Mouse (Mus musculus) megakaryocyte progenitor cell, adult 5-6 weeks (primary cell): ENCODE results near the gene Bicra. TPM values are rescaled to one million over a fixed set of nuclear protein-coding genes. Genes with fewer than 3 reads are reported as not detected.

Experiments
- ATAC-seq: replicated peaks from 2 replicates; pipeline ENCODE4 v1.8.0; 2016; ENCODE audit warnings: mild to moderate bottlenecking, moderate TSS enrichment, inconsistent platforms; ENCODE audit not compliant: poor library complexity
- total RNA-seq, 2 experiments: library from RNA; stranded (forward) in 1 of 2; stranded (reverse) in 1 of 2; fragments of 157-497, 149-512 nt in 1 of 2; fragments of 200-1000 nt in 1 of 2; gene quantifications; 2 replicates each; pipeline versions ENCODE4 v1.2.3 to v1.2.4; 2015 to 2017

Gene Bicra
- total RNA-seq, 2 experiments from 2014 or later: 3.4 to 14.9 TPM

DNA sequence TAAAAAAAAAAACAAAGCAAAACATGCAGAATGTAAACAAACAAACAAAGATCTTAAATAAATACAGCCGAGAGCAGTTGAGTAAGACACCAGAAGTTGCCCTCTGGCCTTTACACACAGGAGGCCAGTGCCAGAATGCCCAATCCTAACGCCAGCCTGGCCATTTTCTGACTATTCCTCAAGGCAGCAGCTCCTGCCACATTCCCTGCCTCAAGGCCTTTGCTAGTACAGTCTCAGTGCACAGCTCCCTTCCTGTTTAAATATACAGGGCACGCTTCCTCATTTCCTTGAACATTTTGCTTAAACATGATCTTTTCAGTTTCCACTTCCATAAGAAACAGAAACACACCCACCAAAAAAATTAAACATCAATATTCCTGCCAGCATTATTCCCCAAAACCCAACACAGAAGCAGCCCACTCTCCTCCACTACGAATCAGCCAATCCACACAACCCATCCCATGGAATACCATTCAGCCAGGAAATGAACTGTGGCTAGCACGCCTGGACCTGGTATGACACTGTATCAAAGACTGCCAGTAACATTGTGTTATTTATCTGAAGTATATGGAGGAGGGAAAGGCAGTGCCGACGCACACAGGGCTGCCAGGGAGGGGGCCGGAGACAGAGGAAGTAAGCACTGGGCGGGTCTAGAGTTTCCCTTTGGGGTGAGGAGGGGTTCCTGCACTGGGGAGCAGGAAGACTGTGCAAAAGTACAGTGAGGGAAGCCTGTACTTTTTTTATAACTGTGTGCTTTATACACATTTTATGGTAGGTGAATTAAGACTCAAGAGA, 29.5 kb downstream of the Bicra start:
- ATAC-seq: peak; percentile 86

DNA sequence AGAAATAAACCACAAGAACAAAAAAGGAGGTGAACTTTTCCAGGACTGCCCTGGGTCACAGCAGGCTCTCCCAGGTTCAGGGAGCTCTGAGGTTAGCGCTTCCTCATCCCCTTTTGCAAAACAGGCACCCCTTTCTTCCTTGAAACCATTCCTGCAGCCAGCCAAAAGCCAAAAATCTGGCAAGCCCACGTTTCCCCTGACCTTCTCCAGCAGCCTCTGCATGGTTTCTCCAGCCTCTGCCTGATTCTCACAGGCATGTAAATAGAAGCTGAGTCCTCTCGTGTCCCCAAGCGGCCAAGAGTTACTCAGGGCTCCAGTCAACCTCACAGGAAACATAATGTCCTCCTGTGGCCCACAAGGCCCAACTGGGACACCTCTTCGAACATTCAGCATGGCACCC, 32.3 kb downstream of the Bicra start:
- ATAC-seq: no peak

DNA sequence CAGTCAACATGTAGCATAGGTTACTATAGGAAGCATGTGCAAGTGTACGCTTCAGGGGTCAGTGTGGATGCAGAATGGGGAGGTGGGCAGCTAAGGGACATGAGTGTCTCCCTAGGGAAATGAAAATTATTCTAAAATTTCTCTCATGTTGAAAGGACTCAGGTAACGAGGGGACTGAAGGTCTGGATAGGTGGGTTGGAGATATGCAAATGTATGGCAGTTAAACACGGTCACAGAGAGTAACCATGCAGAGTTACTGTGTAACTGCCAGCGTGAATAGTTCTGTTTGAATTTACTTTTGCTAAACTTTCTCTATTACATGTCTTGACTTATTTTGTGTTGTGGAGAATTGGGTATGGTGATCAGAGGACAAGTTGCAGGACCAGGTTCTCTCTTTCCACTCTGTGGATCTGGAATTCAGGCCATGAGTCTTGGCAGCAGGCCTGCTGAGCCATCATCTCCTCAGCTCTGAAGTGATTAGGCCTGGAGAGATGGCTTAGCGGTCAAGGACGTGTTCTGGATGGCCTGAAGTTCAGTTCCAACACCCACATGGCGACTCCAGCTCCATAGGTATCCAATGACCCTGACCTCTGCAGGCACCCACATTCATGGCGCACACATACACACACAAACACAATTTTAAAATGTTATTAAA, 33.1 kb downstream of the Bicra start:
- no peak for ATAC-seq

DNA sequence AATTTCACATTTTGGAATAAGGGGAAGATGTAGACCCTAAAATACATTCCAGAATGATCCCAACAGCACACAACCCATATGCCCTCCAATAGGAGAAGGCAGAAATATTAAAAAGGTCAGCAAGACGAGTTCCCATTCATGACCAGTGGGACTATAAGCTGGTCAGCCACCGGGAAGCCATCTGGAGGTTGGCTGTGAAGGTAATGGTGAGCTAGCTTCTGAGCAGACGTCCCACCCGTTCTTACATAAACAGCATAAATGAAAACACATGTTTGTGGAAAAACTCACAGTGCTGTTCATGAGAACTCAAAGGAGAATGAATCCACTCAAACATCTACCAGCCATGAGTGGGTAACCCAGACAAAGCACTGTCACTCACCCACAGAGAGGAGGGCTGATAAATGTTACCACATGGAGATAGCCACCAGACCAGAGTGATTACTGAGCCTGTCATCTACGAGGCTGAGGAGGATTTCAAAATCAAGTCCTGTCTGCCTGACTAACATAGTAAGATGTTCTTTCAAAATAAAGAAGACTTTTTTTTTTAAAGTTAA, 33.9 kb downstream of the Bicra start:
- ATAC-seq: no peak

DNA sequence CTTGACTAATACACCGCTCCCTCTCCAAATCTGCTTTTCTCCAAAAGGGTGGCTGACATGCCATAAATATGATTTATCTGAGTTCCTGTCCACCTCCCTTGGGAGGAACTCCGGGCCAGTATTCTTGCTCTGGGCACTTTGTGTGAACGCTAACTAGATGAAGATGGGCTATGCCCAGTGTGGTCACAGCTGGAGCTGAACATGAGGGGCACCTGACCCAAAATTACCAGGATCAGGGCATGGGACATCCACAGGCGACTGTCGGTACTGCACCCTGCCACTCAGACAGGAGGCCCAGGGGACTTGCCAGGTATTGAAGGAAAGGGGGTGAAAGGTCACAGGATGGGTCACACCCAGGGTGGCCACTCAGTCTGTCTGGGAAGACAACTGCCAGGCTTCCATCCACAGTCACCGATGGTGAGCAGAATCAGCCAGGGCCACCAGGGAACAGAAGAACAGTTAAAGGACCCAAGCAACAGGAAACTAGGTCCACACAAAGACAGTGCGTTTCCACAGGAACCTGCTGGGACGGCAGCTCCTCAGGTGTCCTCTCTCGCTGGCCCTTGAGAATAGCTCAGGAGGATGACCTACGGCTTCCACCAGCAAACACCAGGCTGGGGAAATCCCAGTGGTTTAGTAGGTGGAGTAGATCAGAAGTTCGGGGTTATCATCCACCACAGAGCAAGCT, 35.0 kb downstream of the Bicra start:
- ATAC-seq: peak; percentile 67

DNA sequence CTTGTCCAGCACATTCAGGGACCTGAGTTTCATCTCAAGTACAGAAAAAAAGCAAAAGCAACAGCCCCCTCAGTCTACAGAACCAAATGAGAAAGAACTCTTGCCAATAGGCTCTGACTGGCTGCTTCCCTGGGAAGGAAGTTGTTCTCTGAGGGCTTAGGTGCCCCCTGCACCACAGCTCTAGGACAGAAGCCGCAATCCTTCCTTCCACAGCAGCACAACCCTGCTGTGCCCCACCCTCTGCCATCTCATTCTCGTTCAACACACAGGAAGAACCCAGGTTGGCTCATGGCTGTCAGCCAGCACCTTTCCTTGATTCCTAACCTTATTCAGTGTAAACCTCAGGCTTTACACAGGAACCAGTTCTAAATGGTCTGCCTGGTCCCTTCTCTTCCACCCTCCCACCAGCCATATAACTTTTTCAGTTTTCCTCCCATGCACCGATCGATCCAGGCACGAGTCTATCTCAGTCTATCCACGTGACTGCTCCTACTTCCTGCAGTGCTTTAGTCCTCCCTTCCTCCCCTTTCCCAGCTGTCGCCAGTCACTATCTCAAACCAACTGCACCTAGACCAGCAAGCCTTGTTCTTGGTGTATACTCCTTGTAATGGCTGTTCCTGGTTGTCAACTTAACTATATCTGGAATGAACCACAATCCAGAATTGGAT, 36.2 kb downstream of the Bicra start:
- peak; percentile 69 for ATAC-seq

DNA sequence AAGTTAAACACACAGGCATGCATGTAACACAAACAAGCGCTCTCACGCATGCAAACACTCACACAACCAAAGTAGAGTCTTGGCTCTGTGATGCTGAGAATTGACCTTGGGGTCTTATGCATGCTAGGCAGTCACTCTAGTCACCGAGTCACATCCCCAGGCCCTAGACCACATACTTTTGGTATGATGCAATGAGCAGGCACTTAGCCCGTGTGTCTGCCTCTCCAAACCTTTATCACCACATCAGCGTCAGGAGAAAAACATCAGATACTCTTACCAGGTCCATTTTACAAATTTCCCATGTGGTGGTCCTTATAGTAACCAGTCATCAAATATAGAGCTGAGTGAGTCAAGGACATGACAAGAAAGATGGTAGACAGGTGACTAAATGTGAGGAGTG, 37.1 kb downstream of the Bicra start:
- 0 out of 2 replicates have a peak, but pooled peaks have one; percentile 18 for ATAC-seq

DNA sequence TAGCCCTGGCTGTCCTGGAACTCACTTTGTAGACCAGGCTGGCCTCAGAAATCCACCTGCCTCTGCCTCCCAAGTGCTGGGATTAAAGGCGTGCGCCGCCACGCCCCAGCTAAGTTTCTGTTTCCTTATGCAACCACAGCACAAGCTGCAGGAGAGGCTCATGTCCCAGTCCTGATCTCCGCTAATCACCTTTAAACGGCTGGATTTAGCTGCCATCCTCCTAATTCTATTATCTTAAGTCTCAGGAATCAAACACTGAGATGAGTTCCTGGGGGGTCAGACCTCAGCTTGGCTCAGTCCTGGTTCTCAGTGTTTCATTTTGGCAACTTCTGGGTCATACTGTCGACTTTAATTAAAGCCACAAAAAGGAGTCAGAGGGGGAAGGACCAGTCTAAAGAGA, 38.1 kb downstream of the Bicra start:
- ATAC-seq: no peak

DNA sequence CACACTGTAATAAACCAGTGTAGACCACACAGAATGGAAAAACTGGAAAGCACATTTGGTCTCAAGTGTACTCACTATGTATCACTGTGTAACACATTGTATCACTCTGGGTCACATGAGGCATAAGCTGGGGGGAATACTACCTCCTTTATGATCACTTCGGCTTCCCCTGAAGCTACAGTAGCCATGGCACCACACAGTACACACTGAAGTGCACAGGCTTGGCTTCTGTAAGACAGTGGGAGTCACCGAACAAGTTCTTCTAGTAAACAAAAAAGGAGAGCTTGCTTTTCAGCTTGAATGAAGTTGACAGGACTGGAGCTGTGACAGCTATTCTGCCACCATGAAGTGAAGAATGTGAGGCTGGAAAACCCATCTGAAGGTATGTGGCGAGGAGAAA, 42.7 kb downstream of the Bicra start:
- ATAC-seq: no peak

DNA sequence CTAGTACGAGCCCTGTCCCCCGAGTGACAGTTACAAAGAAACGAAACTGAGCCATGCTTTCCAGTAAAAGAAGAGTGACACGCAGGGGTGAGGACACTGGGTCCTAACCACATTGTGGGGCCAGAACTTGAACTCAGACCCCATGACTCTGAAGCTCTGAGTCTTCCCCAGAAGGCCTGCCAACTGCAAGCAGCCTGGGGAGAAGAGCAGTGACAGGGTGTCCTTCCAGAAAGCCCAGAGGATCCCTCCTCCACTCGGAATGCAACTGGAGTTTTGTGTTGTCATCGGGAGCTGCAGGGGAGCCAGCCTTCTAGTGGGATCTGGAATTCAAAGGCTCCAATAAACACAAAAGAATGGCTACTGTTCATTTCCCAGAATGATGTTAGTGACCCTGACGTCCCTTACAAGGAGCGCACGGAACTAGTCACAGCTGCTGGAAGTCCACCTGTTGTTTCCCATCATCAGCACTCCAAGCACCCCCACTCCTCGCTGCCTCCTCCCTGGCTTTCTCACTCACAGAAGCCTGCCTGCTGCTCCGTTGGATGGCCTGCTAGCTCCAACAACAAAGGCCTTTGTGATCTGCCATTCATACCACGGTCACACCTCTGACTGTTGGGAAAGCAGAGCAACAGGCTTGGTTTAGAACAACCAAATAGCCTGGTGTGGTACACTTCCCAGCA, 43.4 kb downstream of the Bicra start:
- no peak for ATAC-seq

DNA sequence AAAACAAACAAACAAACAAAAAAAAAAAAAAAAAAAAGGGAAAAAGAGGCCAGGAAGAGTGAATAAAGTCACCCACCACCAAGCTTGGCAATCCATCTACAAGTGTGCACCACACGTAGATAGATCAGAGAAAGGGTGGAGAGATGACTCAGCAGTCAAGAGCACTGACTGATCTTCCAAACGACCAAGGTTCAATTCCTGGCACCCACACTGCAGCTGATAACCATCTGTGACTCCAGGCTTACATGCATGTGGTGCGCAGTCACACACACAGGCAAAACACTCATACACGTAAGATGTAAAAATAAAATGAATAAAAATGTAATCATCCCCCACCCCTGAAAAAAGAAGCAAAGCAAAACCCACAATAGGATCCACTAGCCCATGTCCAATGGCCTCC, 44.7 kb downstream of the Bicra start:
- ATAC-seq: peak; percentile 45

DNA sequence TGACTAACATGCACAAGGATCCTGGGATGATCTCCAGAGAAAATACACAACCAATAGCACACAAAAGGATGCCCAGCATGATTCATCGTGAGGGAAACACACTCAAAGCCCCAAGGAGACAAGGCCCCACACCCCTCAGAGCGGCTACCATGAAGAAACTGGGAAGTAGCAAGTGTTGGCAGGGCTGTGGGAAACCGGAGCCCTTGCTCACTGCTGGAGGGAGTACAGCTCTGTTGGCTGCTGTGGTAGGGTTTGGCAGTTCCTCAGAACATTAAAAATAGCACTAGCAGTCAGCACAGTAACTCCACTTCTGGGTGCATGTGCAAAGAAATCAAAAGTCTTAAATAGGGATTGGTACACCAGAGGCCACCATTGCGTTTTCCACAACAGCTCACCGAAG, 45.5 kb downstream of the Bicra start:
- peak; percentile 83 for ATAC-seq

DNA sequence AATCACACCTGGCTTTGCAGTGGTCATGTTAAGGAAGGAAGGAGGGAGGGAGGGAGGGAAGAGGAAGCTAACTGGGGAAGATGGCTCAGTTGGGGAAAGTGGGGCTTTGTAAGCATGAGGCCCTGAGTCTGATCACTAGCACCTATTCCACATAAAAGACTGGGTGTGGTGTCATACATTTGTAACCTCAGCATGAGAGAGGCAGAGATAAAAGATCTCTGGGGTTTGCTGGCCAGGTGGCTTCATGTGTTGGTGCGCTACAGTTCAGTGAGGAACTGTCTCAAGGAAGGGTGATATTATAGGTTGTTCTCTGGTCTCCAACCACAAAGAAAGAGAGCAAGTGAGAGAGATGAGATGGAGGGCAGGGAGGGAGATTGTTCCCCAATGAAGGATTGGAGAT, 46.0 kb downstream of the Bicra start:
- no peak; the same call in 1 of the 2 replicates for ATAC-seq

DNA sequence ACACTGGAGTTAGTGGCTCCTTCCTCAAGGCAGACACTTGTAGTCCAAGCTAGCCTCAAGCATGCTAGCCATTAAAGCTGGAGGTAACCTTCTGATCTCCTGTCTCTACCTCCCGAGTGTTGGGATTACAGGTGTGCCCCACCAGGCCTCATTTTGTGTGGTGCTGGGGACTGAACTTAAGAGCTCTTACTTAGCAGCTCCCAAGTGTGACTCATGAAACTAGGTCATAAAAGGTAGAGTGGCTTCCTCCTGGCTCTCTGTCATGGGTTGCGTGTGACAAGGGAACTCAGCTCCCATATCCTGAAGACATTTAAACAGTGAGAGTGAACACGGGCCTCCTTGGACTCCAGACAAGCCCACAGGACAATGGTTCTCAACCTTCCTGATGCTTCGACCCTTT, 53.9 kb downstream of the Bicra start:
- no peak for ATAC-seq

DNA sequence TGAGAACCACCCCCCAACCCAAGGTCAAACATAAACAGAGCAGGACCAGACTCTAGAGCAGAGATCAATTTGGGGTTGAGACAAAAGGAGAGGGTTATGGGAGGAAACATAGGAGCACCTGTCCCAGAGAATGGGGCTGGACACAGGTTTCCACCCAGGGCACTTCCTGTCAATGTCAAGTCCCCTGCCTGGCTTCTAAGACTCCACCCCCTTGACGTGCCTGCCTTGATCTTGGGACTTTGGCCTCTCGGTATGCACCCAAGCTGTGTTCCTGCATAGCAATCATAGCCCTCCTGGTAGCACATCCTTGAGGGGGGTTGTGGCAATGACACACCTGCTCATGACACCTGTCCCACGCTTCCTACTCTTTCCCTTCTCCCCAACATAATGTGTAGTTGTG, 54.6 kb downstream of the Bicra start:
- no peak for ATAC-seq

DNA sequence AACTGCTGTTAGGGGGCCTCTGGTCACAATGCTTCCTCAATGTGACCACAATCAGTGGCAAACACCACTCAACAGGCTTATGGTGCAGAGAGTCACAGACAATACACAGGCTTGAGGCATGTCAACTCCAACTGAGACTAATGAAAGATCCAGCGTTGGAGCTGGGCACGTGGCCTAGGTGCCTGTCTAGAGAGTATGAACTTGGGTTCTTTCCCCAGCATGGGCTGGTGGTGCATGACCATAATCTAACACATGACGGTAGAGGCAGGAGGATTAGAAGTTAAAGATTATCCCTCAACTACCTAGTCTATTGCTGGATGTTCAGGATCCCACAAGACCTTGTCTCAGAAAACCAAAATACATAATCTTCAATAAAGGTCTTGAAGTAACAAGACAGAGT, 56.0 kb downstream of the Bicra start:
- no peak for ATAC-seq

DNA sequence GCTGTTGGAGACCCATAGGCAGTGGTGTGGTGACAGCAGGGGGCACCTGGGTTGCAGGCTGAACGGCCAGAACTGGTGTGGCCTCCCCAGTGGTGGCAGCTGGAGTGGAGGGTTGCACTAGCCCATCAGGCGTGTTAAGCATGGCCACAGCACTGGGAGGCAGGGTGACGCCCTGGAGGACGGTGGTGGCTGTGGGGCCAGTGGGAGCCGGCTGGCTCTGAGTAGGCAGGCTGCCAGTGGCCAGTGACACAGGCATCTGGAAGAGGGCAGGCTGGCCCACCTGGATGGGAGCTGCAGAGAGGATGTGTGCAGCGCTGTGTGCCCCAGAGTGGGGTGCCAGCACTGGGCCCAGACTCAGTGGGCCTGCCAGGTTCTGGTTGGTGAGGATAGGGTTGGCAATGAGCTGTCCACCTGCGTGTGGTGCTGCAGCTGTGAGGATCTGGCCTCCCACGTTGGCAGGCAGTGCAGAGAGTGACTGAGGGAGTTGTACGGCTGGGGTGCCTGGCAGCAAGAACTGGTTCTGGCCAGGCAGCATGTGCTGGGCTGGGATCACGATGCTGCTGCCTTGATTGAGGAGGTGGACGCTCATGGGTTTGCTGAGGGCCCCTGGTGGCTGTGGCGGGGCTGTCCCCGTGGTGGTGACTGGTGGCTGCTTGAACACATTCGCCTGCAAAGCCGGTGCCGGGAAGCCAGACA, 59.9 kb downstream of the Bicra start:
- ATAC-seq: 0 out of 2 replicates have a peak, but pooled peaks have one; percentile 9

DNA sequence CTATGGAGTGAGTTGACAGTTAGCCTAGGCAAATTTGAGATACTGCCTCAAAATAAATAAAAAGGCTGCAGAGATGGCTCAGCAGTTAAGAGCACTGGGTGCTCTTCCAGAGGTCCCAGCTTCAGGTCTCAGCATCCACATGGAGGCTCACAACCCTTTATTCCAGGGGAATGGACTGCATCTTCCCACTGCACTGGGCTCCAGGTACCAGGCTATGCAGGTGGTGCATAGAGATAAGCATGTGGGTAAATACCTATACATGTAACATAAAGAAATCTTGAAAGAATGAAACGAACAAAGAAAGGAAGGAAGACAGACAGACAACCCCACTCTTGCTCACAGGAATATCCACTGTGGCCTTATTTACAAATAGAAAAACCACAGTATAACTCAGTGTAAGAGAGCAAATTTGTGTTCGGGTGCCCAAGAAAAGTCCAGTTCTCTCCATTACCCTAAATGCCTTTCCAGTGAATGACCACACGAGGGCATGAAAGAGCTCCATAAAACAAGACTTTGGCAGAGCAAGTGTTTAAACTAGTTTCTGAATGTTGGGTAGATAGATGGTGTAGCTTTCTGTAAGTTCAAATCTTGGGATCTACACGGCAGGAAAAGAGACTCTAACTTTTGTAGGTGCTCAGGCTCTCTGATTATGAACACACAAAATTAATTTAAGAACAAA, 64.9 kb downstream of the Bicra start:
- ATAC-seq: peak; percentile 81

DNA sequence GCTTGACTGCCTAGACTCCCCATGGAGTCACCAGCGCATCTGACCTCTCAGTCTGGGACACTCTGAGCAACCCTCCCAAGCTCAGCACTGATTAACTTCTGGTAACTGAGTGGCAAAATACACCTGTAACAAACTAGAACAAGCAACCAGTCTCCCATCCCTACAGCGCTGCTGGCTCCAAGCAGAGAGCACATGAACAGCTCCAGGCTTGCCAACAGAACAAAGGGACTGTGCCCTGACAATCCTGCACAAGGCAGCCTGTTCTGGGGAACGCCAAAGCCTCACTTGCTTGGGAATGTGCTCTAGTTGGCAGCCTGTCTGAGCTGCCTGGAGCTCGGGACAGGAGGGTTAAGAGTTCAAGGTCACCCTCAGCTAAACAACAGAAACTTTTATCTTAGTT, 66.2 kb downstream of the Bicra start:
- ATAC-seq: no peak
